Mouse (Mus musculus): ENCODE data around the gene Rassf2. TPM values are rescaled to one million over a fixed set of nuclear protein-coding genes. Genes with fewer than 3 reads are reported as not detected.
A peak's percentile ranks its signal among the peaks of the same experiment; 100 is the strongest.

The Rassf2 gene
- polyA plus RNA-seq, 1 experiment from 2014 or later, result 4.7 TPM

DNA sequence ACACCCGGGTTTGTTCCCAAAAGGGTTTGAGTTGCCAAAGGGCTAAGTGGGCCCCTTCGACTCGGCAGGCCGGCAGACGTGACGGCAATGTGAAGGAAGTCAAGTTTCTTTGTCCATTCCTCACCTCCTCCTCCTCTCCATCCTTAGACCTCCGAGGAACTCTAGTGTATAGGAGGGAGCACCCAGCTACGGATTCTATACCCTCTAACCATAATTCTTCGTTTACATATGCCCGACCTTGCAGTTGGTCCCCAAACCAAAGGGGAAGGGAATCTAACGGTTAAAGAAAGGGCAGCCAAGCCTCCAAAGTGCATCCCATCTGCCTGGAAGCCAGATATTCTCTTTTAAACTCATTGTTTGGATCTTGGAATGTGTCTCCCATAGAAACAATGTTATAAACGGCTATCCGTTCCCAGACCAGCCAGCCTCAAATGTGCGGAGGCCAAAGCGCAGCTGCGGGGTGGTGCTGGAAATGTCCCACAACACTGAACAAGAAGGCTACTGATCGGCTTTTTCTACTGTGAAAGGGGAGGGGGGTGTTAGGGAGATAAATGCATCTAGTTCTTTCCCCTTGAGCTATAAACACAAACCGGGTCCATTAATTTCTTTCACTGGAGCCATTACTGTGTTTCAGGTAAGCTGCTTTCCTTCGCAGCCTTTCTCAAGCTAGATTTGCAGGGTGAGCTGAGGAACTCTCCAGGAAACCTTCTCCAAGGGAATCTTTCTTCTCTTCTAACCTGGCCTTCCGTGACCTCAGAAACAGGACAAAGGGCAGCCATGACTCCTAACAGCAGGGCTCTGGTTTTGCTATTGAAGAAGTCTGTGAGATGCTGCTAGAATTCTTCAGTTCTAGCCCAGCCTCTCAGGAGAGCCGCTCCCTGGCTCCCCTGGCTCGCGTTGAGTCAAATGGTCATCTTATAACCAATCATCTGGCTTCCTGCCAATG is 633 bp upstream of the Rassf2 start:
- DNase-seq (ENCODE audit: low spot score), result no peak
- peak overlapping the region; percentile 87 for H3K27ac ChIP-seq
- peaks cover 54% of the 10 kb centered on the region for H3K4me1 ChIP-seq
- H3K27me3 ChIP-seq (ENCODE audit: insufficient read depth, poor library complexity, severe bottlenecking), result peaks cover 44% of the 10 kb centered on the region
- peak overlapping the region; percentile 68 for H3K4me3 ChIP-seq
- WGBS, result 18% methylated on average over 23 of the region's 23 CpGs
- H3K9me3 ChIP-seq, result no peaks in the 10 kb centered on the region
- no peaks in the 10 kb centered on the region for H3K36me3 ChIP-seq

DNA sequence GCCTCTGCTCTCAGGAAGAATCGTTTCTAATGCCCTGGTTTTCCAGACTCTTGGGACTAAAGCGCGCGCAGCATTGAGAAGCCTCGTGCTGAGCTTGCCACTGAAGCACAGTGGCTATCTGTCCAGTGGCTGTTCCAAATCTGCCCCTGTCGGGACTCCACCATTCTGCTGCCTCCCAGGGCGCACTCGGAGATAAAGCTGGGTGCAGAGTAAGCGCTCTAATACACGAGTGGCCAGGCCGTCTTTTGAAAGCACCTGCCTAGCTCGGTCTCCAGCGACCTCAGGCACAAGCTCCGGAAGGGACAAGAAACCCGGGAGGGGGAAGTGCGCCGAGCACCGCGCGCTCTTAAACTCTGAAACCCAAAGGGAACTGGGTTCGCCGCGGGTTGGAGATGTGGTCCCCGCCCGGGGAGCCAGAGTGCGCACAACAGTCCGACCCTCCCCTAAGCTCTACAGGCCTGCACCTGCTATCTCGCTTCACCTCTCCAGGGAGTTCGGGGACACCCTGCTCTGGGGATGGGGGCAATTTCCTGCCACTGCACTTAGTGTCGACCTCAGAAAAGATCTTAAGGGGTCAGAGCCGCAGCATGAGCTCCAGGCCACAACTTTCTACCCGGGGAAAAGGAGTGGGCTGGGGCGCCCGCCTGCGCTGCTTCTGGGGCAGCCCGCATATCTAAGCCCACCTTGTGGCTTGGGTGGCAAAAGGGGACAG is 1.0 kb downstream of the Rassf2 start:
- Histone ChIP-seq H3K27ac (peak overlapping the region; percentile 87), H3K4me3 (peak overlapping the region; percentile 68), H3K36me3 (no peaks in the 10 kb centered on the region), H3K4me1 (peaks cover 44% of the 10 kb centered on the region), H3K9me3 (no peaks in the 10 kb centered on the region), H3K27me3 (ENCODE audit: insufficient read depth, poor library complexity, severe bottlenecking) (peaks cover 44% of the 10 kb centered on the region)
- DNase-seq (ENCODE audit: low spot score), result peak; percentile 80
- WGBS, result under 1% methylated on average over 36 of the region's 36 CpGs

DNA sequence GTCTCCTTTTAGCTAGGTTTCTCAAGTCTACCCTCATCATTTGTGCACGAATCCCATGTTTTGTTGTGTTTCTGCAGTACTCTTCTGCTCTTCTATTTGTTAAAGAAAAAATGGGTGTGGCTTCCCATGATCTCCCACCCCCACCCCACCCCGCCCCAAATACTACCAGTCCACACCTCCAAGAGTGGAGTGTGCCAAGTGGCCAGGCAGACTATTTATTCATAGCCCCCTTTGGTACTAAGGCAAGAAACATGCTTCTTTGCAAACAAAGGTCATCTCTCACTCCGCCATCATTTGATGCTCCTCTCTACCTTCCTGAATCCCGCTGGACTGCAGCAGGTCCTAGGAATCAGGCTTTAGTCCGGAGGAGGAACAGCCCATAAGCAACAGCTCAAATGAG is 2.0 kb downstream of the Rassf2 start:
- Histone ChIP-seq H3K27ac (no peak overlapping the region), H3K27me3 (ENCODE audit: insufficient read depth, poor library complexity, severe bottlenecking) (peaks cover 44% of the 10 kb centered on the region), H3K9me3 (no peaks in the 10 kb centered on the region), H3K36me3 (no peaks in the 10 kb centered on the region), H3K4me1 (peaks cover 40% of the 10 kb centered on the region), H3K4me3 (peak overlapping the region; percentile 68; the same call in 1 of the 2 replicates)
- 49% methylated on average over 5 of the region's 5 CpGs for WGBS
- no peak for DNase-seq (ENCODE audit: low spot score)

DNA sequence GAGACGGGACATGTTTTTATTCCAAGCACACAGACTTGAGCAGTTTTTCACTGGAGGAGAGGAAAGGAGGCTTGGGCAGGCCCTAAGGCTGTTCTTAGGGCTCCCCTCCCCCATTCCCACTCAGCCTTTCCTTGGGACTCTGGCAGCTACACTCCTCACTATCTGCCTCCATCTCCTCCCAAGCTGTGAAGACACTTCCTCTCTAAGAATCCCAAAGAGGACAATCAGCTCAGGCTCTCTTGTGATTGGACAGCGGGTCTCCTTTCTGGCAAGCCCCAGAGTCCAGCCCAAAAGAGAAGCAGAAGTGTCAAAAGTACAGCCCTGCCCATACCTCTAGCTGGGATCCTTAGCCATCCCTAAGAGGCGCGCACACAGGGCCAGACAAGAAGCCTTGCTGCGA is 2.7 kb downstream of the Rassf2 start:
- 34% methylated on average over 5 of the region's 5 CpGs for WGBS
- no peaks in the 10 kb centered on the region for H3K36me3 ChIP-seq
- H3K27me3 ChIP-seq (ENCODE audit: insufficient read depth, poor library complexity, severe bottlenecking), result peaks cover 44% of the 10 kb centered on the region
- no peaks in the 10 kb centered on the region for H3K9me3 ChIP-seq
- peaks cover 45% of the 10 kb centered on the region for H3K4me1 ChIP-seq
- H3K4me3 ChIP-seq, result no peak overlapping the region
- H3K27ac ChIP-seq, result no peak overlapping the region
- no peak for DNase-seq (ENCODE audit: low spot score)

DNA sequence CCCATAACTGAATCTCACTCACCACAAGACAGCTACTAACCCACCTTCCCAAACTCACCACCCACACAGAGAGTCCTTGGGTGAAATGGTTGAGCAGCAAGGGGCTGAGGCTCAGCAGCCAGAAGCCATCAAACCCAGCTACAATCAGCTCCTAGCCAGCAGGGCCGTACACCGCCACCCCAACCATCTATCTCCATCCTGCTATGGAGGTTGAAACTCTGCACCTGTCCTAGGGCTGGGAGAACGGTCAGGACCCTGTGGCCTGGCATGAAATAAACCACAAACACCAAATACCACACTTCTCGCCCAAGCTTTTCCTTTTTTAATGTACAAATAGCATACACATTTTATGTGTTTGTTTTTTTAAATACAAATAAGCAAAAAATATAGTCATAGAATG is 6.0 kb downstream of the Rassf2 start:
- no peak for DNase-seq (ENCODE audit: low spot score)
- WGBS, result 73% methylated on average over 4 of the region's 4 CpGs
- H3K36me3 ChIP-seq, result no peaks in the 10 kb centered on the region
- H3K27ac ChIP-seq, result no peak overlapping the region
- peaks cover 26% of the 10 kb centered on the region for H3K27me3 ChIP-seq (ENCODE audit: insufficient read depth, poor library complexity, severe bottlenecking)
- H3K4me1 ChIP-seq, result peaks cover 53% of the 10 kb centered on the region
- H3K9me3 ChIP-seq, result no peaks in the 10 kb centered on the region
- no peak overlapping the region for H3K4me3 ChIP-seq

DNA sequence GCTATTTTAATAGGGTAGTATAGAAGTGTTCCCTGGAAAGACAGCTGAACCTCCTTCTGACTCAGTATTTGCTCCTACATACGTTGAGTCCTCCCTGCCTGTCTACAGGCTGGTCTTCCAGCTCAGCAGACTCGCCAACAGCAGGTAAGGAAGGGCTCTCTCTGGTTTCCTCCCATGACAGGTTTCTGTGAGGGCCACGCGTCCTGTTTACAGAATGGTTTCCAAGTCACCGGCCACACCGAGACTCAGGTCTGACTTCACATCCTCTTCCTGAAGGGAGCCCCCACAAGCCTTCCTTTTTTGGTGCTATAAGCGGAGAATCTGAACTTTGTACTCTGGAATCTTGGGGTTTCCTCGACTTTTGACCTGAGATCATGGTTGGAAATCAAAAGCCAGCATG is 7.4 kb downstream of the Rassf2 start:
- no peak overlapping the region for H3K27ac ChIP-seq
- WGBS, result 64% methylated on average over 8 of the region's 8 CpGs
- no peak for DNase-seq (ENCODE audit: low spot score)

DNA sequence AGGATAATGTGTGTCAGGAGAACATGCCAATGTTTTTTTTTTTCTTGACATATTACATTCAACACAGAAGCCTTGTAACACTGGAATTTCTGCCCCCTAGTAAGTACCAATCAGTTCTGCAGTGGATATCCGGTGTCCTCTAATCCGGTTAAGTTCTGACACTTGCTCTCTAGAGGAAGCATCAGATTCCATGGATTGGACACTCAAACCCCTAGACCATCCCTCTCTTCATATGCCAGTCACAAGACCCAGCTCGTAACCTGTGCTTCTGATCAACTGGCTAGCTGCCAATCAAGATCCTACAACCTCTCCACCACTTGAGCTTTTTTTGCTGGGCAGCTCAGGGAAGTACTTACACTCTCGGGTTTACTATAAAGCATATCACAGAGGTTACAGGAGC is 8.4 kb downstream of the Rassf2 start:
- Histone ChIP-seq H3K27me3 (ENCODE audit: insufficient read depth, poor library complexity, severe bottlenecking) (0 out of 2 replicates have a peak, but pooled peaks cover 2% of the 10 kb centered on the region), H3K4me3 (no peak overlapping the region), H3K4me1 (peaks cover 44% of the 10 kb centered on the region), H3K27ac (no peak overlapping the region), H3K36me3 (no peaks in the 10 kb centered on the region), H3K9me3 (no peaks in the 10 kb centered on the region)
- DNase-seq (ENCODE audit: low spot score), result no peak
- WGBS, result 76% methylated on average over 4 of the region's 4 CpGs

More for the DNA sequence above, 7.4 kb downstream of the Rassf2 start:
- Histone ChIP-seq H3K36me3 (no peaks in the 10 kb centered on the region), H3K9me3 (no peaks in the 10 kb centered on the region), H3K4me3 (no peak overlapping the region), H3K4me1 (peaks cover 44% of the 10 kb centered on the region), H3K27me3 (ENCODE audit: insufficient read depth, poor library complexity, severe bottlenecking) (peaks cover 12% of the 10 kb centered on the region)

DNA sequence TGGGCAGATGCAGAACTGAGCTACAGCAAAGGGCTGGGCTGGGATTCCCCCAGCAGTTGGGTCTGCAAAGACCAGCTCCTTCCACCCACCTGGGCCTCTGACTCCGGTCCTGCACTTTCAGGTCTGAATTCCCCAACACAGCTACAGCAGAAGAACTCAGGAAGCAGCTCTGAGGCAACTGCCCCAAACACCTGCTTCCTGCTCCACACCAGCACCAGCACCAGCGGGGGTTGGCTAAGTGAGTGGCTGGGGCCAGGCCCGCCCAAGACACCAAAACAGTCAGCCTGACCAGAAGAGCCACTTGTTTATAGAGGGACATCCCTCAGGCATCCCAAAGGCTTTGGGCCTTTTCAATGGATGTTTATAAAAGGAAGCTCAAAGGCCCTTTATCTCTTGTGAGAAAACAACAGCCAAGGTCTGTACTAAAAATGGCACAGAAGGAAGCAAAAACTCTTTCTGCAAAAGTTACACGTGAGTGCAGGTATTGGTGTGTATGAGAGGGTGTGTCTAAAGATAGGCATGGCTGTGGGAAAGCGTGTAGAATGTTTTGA is 9.0 kb downstream of the Rassf2 start:
- no peak for DNase-seq (ENCODE audit: low spot score)
- Histone ChIP-seq H3K9me3 (no peaks in the 10 kb centered on the region), H3K4me3 (no peak overlapping the region), H3K4me1 (peaks cover 44% of the 10 kb centered on the region), H3K36me3 (no peaks in the 10 kb centered on the region), H3K27me3 (ENCODE audit: insufficient read depth, poor library complexity, severe bottlenecking) (no peaks in the 10 kb centered on the region), H3K27ac (peak overlapping the region; percentile 42)
- WGBS, result 40% methylated on average over 5 of the region's 5 CpGs

DNA sequence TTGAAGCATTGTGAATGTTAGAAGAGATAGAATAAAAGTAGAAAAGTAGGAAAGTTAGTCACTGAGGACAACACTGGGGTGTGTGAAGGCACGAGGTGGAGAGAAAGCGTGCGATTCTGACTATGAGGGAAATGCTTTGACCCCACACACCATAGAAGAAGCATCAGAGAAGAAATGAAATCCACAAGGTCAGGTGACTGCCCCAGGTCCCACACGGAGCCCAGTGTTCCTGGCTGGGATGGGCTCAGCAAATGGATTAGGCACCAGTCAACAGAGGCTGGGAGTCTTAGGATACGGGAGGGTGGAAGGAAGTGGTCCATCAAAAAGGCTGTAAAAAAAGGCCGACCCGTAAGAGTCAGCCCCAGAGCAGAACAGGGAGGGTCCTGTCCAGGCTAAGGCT is 9.6 kb downstream of the Rassf2 start:
- H3K4me1 ChIP-seq, result peaks cover 44% of the 10 kb centered on the region
- H3K4me3 ChIP-seq, result no peak overlapping the region
- peak overlapping the region; percentile 42; the same call in 1 of the 2 replicates for H3K27ac ChIP-seq
- no peaks in the 10 kb centered on the region for H3K36me3 ChIP-seq
- WGBS, result 68% methylated on average over 7 of the region's 7 CpGs
- no peaks in the 10 kb centered on the region for H3K27me3 ChIP-seq (ENCODE audit: insufficient read depth, poor library complexity, severe bottlenecking)
- DNase-seq (ENCODE audit: low spot score), result no peak
- H3K9me3 ChIP-seq, result no peaks in the 10 kb centered on the region

DNA sequence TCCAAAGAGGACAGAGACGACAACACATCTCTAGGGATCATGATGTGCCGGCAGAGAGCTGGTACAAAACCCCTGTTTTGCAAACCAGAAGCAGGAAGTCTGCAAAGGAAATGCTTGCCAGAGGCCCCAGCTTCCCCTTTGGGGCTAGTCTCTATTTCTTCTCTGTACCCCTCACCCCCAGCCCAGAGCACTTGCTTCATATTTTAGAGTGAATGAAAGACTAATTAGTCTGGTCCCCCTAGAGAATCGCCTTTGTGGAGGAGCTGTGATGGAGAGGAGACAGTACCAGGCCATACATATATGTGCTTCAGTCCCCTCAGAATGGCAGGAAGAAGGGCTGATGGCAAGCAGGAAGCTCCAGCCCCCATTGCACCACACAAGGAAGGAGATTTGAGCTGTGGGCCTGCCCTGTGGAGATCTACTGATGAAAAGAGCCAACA is 10.7 kb downstream of the Rassf2 start:
- Histone ChIP-seq H3K4me1 (peaks cover 44% of the 10 kb centered on the region), H3K36me3 (no peaks in the 10 kb centered on the region), H3K27ac (peak overlapping the region; percentile 3; the same call in 1 of the 2 replicates), H3K9me3 (no peaks in the 10 kb centered on the region), H3K27me3 (ENCODE audit: insufficient read depth, poor library complexity, severe bottlenecking) (no peaks in the 10 kb centered on the region), H3K4me3 (no peak overlapping the region)
- 61% methylated on average over 3 of the region's 3 CpGs for WGBS
- no peak for DNase-seq (ENCODE audit: low spot score)

DNA sequence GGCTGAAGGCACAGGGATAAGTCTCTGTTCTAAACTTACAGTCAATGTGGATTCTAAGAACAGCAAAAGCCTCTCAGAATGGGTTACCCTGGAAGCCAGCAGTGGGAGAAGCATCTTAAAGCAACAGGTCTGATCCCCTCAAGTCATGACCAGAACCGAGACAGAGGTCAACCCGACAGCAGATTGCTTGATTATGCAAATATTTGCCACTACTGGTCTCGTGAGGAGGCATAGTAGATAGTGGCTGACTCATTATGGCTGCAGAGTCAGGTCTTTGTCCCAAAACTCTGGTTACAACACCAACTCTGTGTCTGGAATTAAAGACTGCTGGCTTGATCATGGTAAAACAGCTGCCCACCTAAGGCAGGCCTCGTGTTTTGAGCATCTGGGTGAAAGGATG is 11.9 kb downstream of the Rassf2 start:
- no peaks in the 10 kb centered on the region for H3K36me3 ChIP-seq
- no peak overlapping the region for H3K27ac ChIP-seq
- no peaks in the 10 kb centered on the region for H3K9me3 ChIP-seq
- 56% methylated on average over 4 of the region's 4 CpGs for WGBS
- no peak overlapping the region for H3K4me3 ChIP-seq
- no peaks in the 10 kb centered on the region for H3K27me3 ChIP-seq (ENCODE audit: insufficient read depth, poor library complexity, severe bottlenecking)
- no peak for DNase-seq (ENCODE audit: low spot score)
- peaks cover 44% of the 10 kb centered on the region for H3K4me1 ChIP-seq

DNA sequence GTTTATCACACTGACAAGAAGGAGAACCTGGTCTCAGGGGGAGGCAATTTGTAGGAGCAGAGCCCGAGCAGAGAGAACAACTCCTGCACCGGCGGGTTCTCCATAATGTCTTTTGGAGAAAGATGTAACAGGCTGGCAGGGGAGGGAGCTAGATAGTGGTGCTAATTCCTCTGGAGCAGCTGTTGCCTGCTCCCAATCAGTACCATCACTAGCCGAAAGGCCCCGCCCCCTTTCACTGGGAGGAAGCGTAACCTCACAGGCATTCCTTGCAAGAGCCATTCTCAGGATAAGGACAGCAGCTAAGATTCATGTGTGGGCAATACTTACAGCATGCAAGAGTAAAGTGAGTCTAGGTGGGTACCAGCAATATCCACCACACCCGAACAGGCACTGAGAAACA is 12.4 kb downstream of the Rassf2 start:
- Histone ChIP-seq H3K27me3 (ENCODE audit: insufficient read depth, poor library complexity, severe bottlenecking) (no peaks in the 10 kb centered on the region), H3K4me1 (peaks cover 41% of the 10 kb centered on the region), H3K4me3 (no peak overlapping the region), H3K36me3 (no peaks in the 10 kb centered on the region), H3K27ac (peak overlapping the region; percentile 37; the same call in 1 of the 2 replicates), H3K9me3 (no peaks in the 10 kb centered on the region)
- DNase-seq (ENCODE audit: low spot score), result peak; percentile 81
- 17% methylated on average over 7 of the region's 7 CpGs for WGBS

DNA sequence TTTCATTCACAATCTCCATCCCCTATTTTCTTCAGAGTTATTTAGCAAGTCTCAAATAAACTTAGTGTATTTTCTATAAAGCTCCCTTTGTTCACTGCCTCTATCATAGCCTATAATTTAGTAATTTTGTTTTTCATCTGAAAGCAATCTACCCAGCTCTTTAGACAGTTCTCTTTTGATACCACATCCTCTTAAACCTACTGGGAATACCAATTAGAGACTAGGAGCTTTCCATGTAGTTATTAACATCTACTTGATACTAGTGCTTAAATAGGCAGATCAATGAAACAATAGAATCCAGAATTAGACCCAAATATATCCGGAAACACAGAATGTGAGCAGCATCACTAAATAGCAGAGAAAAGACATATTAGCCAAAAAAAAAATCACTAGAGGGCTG is 14.0 kb downstream of the Rassf2 start:
- H3K4me1 ChIP-seq, result peaks cover 32% of the 10 kb centered on the region
- no peaks in the 10 kb centered on the region for H3K9me3 ChIP-seq
- DNase-seq (ENCODE audit: low spot score), result no peak
- H3K4me3 ChIP-seq, result no peak overlapping the region
- 83% methylated on average over 1 of the region's 1 CpGs for WGBS
- H3K36me3 ChIP-seq, result no peaks in the 10 kb centered on the region
- no peak overlapping the region for H3K27ac ChIP-seq
- H3K27me3 ChIP-seq (ENCODE audit: insufficient read depth, poor library complexity, severe bottlenecking), result no peaks in the 10 kb centered on the region

All from heart, embryonic 10.5 days (tissue).